Mouse (Mus musculus) ovary, adult 18-20 months (tissue): ENCODE results near the gene Tspoap1.

Experiments
- DNase-seq: peaks from one replicate; pipeline ENCODE4 v3.0.0; 2022; ENCODE audit warnings: low spot score, mixed read lengths

Gene Tspoap1

DNA sequence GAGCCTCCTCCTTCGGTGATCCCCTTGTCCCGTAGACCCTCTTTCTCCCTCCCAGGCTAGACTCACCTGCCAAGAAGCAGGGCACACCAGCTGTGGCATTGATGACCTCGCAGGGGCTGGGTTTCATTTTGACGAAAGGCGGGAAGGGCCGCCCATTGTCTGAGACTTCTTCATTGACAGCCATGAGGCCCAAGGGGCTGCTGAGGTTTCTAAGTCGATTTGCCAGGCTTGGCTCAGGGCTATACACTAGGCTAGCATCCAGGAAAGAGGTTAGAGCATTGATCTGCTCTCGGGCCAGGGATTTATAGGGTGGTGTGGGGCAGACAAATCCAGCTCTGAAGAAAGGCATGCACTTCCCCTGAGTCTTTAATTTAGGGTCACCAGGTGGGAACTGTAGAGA is 54.5 kb downstream of the Tspoap1 start:
- DNase-seq, result no peak

DNA sequence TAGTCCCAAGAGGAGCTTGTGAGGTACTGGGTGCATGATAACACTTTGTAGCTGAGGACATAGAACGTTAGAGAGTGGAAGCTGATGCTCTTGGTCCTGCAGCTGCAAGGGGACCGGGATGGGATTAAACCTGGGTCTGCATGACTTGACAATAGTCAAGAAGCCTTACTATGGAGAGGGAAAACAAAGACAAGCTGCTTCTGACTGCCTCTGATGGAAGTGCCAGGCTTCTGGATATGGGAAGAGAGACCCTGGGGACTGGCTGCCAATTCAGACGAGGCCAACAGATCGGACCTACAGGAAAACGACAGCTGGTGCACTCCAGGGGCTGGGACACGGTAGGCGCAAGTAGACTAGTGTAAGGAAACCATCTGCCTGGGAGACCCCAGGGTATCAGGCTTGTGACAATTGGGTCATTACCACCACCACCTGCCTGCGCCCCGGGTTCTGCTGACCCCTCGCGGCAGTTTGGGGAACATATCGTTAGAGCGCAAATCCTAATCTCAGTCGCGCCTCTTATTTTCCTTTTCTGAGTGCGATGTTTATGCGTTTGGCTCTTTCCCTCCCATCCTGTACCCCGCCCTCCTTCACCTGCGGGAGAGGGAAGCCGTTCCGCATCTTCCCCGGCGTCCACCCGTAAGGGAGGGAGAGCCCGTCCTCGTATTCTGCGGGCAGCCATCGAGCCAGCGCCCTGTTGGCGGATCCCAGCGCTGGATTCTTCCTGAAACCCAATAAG is 56.5 kb downstream of the Tspoap1 start:
- DNase-seq, result no peak

- DNase-seq, result no peak
Observed at GRCm38 (mm10) chr11:87817443-87817773, 57.1 kb downstream of the Tspoap1 start.

- no peak for DNase-seq
Observed at GRCm38 (mm10) chr11:87821502-87821901, 61.2 kb downstream of the Tspoap1 start.

DNA sequence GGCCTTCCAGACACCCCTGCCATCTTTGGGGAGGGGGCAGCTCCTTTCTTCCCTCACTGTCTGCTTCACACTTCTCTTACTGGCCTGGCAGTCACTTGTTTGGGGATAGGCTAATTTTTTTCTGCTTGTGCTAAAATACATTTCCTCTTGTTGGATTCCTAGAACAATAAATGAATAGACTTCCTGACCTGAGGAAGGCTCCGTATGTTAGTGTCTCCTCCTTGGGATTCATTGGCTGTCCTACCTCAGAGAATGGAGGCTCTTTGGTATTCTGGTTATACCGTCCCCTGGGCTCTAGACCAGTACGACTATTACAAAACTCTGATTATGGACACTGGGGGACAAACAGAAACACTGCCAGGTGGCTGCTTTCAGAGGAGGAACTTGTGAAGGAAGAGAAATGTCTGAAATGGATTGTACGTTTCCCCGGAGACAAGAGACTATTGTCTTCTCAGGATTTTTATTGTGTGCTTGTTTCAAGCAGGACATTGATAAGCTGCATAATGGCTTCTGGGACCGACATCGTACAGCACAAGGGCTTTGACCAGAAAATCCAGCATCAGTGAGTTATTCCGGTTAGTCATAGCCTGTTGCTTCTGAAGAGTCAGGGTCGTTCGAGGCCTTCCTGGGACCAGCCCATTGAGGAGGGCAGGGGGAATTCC is 68.0 kb downstream of the Tspoap1 start, which contains the start of gene Lpo:
Gene Lpo (minus strand): TSS at position 51 of the 662 bp plus-strand sequence.
- no peak for DNase-seq
